Mouse (Mus musculus) kidney, postnatal 25 days (tissue): ENCODE measurements around the gene Mtf1.
A peak's percentile ranks its signal among the peaks of the same experiment; 100 is the strongest.

Experiments
- DNase-seq, 2 experiments: peaks; one replicate each; pipeline ENCODE4 v3.0.0; 2021; ENCODE audit warnings: mixed read lengths in 2 of 2

The Mtf1 gene

GRCm38 (mm10) chr4:124802309-124803260 is 681 bp downstream of the Mtf1 start:
- peak; percentile 96 to 99 for DNase-seq

GRCm38 (mm10) chr4:124803406-124803805 is 1.5 kb downstream of the Mtf1 start:
- no peak for DNase-seq

GRCm38 (mm10) chr4:124808511-124808910 is 6.6 kb downstream of the Mtf1 start:
- peak; percentile 30 to 66 for DNase-seq

- DNase-seq = peak; percentile 51 to 56
These were observed 7.4 kb downstream of the Mtf1 start for GRCm38 (mm10) chr4:124809136-124809883.

GRCm38 (mm10) chr4:124810056-124810455 is 8.2 kb downstream of the Mtf1 start:
- DNase-seq = no peak

GRCm38 (mm10) chr4:124811347-124811975 is 9.6 kb downstream of the Mtf1 start:
- DNase-seq = no peak

- DNase-seq = no peak
These were observed 14.0 kb downstream of the Mtf1 start for GRCm38 (mm10) chr4:124815901-124816300.

GRCm38 (mm10) chr4:124817803-124818202 is 15.9 kb downstream of the Mtf1 start:
- DNase-seq = peak; percentile 73 to 88

GRCm38 (mm10) chr4:124818832-124819231 is 16.9 kb downstream of the Mtf1 start:
- no peak for DNase-seq

- DNase-seq = no peak
These were observed 23.1 kb downstream of the Mtf1 start for GRCm38 (mm10) chr4:124824967-124825366.

GRCm38 (mm10) chr4:124825371-124825965 is 23.6 kb downstream of the Mtf1 start:
- DNase-seq = no peak

GRCm38 (mm10) chr4:124829671-124830070 is 27.8 kb downstream of the Mtf1 start:
- no peak for DNase-seq

GRCm38 (mm10) chr4:124832796-124833195 is 30.9 kb downstream of the Mtf1 start:
- DNase-seq = no peak

- no peak for DNase-seq
These were observed 36.3 kb downstream of the Mtf1 start for GRCm38 (mm10) chr4:124838035-124838700.

- no peak for DNase-seq
These were observed 39.1 kb downstream of the Mtf1 start for GRCm38 (mm10) chr4:124840998-124841397.

- peak in 1 of 2 experiments; percentile 48 for DNase-seq
These were observed 41.6 kb downstream of the Mtf1 start for GRCm38 (mm10) chr4:124843493-124843892.

GRCm38 (mm10) chr4:124847573-124847972 is 45.7 kb downstream of the Mtf1 start:
- DNase-seq = peak; percentile 82 to 86

- peak; percentile 71 to 88 for DNase-seq
These were observed 47.8 kb downstream of the Mtf1 start for GRCm38 (mm10) chr4:124849631-124850260.

GRCm38 (mm10) chr4:124850261-124850913 is 48.5 kb downstream of the Mtf1 start, which contains the start of gene Yrdc:
Gene Yrdc (plus strand): TSS chr4:124850679.
- peak; percentile 94 to 97 for DNase-seq

GRCm38 (mm10) chr4:124850933-124851658 is 49.2 kb downstream of the Mtf1 start, which contains the start of gene 1110065P20Rik:
Gene 1110065P20Rik (minus strand): TSS chr4:124851196.
- DNase-seq = peak; percentile 84 to 95
